Mouse (Mus musculus): ENCODE measurements at regions not wholly inside any gene's neighbourhood (a gene's known extent, or its start where the extent isn't known, plus 50 kb on each side); places are given as distances from the start of the nearest gene placed in this dataset. TPM values are rescaled to one million over a fixed set of nuclear protein-coding genes. Genes with fewer than 3 reads are reported as not detected.

- Histone ChIP-seq H3K4me3 (no peak overlapping the region), H3K36me3 (no peaks in the 10 kb centered on the region), H3K9me3 (peaks cover 9% of the 10 kb centered on the region; the same call in 1 of the 2 replicates), H3K9ac (no peak overlapping the region), H3K4me2 (no peak overlapping the region), H3K4me1 (replicated peaks) (no peaks in the 10 kb centered on the region), H3K27me3 (no peaks in the 10 kb centered on the region), H3K27ac (no peak overlapping the region)
- 83% methylated on average over 4 of the region's 4 CpGs for WGBS
- no peak for ATAC-seq (ENCODE audit: low FRiP score)
These were observed 98.6 kb upstream of the Mc3r start for GRCm38 (mm10) chr2:172149734-172150133.

- 85% methylated on average over 1 of the region's 1 CpGs for WGBS
- no peak overlapping the region for H3K27ac ChIP-seq
These were observed 97.4 kb upstream of the Mc3r start for GRCm38 (mm10) chr2:172150898-172151297.

GRCm38 (mm10) chr2:172159909-172160308, 88.4 kb upstream of the Mc3r start:
- Histone ChIP-seq H3K9me3 (0 out of 2 replicates have a peak, but pooled peaks cover 2% of the 10 kb centered on the region), H3K9ac (no peak overlapping the region), H3K4me1 (replicated peaks) (no peaks in the 10 kb centered on the region), H3K27ac (no peak overlapping the region), H3K36me3 (no peaks in the 10 kb centered on the region), H3K4me2 (no peak overlapping the region), H3K27me3 (no peaks in the 10 kb centered on the region), H3K4me3 (no peak overlapping the region)
- WGBS, result 92% methylated on average over 16 of the region's 16 CpGs
- no peak for ATAC-seq (ENCODE audit: low FRiP score)

More at GRCm38 (mm10) chr2:172150898-172151297, 97.4 kb upstream of the Mc3r start:
- H3K9ac ChIP-seq, result no peak overlapping the region
- H3K9me3 ChIP-seq, result peaks cover 9% of the 10 kb centered on the region; the same call in 1 of the 2 replicates
- no peaks in the 10 kb centered on the region for H3K36me3 ChIP-seq
- H3K4me2 ChIP-seq, result no peak overlapping the region
- ATAC-seq (ENCODE audit: low FRiP score), result no peak
- no peak overlapping the region for H3K4me3 ChIP-seq
- H3K27me3 ChIP-seq, result no peaks in the 10 kb centered on the region
- H3K4me1 ChIP-seq (replicated peaks), result no peaks in the 10 kb centered on the region

- 90% methylated on average over 10 of the region's 10 CpGs for WGBS
- no peaks in the 10 kb centered on the region for H3K9me3 ChIP-seq
- H3K36me3 ChIP-seq, result no peaks in the 10 kb centered on the region
- no peak overlapping the region for H3K27ac ChIP-seq
- no peaks in the 10 kb centered on the region for H3K27me3 ChIP-seq
- no peak overlapping the region for H3K4me2 ChIP-seq
- H3K9ac ChIP-seq, result no peak overlapping the region
- H3K4me1 ChIP-seq (replicated peaks), result no peaks in the 10 kb centered on the region
- H3K4me3 ChIP-seq, result no peak overlapping the region
- no peak for ATAC-seq (ENCODE audit: low FRiP score)
These were observed 70.9 kb upstream of the Mc3r start for GRCm38 (mm10) chr2:172177371-172177770.

GRCm38 (mm10) chr2:172179301-172179700, 69.0 kb upstream of the Mc3r start:
- H3K4me2 ChIP-seq, result no peak overlapping the region
- no peak overlapping the region for H3K9ac ChIP-seq
- no peak for ATAC-seq (ENCODE audit: low FRiP score)
- H3K36me3 ChIP-seq, result no peaks in the 10 kb centered on the region
- H3K27ac ChIP-seq, result no peak overlapping the region
- no peak overlapping the region for H3K4me3 ChIP-seq
- no peaks in the 10 kb centered on the region for H3K9me3 ChIP-seq
- no peaks in the 10 kb centered on the region for H3K27me3 ChIP-seq
- H3K4me1 ChIP-seq (replicated peaks), result no peaks in the 10 kb centered on the region
- 55% methylated on average over 4 of the region's 4 CpGs for WGBS

GRCm38 (mm10) chr2:172197746-172198145, 50.5 kb upstream of the Mc3r start:
- Histone ChIP-seq H3K4me1 (replicated peaks) (no peaks in the 10 kb centered on the region), H3K4me2 (no peak overlapping the region), H3K27me3 (no peaks in the 10 kb centered on the region), H3K27ac (no peak overlapping the region), H3K4me3 (no peak overlapping the region), H3K36me3 (no peaks in the 10 kb centered on the region), H3K9ac (no peak overlapping the region), H3K9me3 (no peaks in the 10 kb centered on the region)
- no peak for ATAC-seq (ENCODE audit: low FRiP score)
- 87% methylated on average over 11 of the region's 11 CpGs for WGBS

Small RNA genes lying in the stretch of these regions (microRNA-seq; reads per million reads assigned to microRNA genes)
- not detected for gene Gm44301
